Mouse (Mus musculus) frontal cortex, postnatal 25 days (tissue): ENCODE data around the gene Lgalsl.

Experiments
- DNase-seq, 2 experiments: peaks; one replicate each; pipeline ENCODE4 v3.0.0; 2022; ENCODE audit warnings: low spot score in 2 of 2

Gene Lgalsl

DNA sequence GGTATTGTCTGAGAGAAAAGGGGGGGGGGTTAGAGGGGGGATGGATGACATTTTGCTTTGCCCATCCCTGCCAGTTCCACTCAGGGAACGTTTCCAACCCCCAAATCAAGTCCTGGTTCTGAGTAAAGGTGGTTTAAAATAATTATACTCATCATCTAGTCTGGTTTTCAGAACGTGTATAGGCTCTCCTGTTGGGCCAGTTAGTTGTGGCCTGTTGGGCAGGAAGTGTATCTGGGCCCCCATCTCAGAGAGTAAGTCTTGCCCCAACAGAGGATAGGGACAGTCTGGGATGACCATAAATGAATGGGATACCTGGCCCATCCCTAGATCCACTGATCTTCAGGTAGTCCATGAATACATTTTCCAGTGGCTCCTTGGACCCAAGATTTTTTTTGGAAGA lies 48.2 kb downstream of the Lgalsl start:
- DNase-seq = no peak

GRCm38 (mm10) chr11:20780312-20780711 lies 50.5 kb downstream of the Lgalsl start:
- DNase-seq = no peak

DNA sequence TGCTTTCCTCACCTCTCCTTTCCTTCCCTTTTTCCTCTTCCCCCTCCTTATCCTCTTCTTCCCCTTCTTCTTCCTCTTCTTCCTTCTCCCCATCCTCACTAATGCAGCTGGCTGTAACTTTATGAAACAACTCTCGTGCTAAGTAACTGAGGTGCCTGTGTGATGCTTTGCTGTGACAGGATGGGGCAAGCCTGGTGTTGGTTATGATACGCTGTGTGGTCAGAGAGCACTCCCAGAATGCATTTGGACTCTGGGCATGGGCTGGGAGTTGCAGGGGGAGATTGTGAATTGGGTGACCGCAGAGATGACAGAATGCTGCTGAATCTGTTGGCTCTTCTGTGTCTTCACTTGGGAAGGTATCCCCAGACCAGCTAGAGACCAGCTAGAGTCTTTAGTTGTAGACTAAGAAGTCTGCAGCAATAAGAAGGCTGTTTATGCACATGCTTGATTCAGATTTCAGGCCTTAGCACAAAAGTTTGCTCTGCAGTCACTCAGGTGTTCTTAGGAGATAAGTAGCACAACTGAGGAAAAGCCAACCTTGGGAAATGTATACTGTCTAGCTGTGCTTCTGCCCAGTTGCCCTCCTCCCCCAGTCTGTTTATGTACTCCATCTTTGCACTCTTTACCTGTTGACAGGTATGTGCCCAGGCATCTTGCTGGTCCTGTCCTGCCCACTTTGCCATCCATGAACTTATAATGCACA lies 51.8 kb downstream of the Lgalsl start:
- no peak for DNase-seq

DNA sequence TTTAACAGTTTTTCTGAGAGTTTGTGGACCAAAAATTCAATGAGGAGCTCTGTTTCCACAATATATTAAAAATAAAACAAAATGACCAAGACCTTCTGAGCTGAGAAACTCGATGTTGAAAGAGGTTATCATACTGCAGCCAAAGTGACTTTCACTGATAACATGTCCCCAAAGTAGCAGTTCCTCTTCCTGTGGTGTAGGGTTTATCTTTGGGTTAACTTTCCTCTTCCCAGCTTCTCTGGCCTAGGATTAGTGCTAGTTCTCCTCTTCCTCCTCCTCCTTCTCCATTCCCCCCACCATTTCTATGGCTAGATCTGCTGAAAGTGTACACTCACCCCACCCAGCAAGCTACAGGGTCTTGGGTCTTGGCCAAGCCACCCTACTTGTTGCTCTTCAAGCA lies 52.6 kb downstream of the Lgalsl start:
- DNase-seq = no peak

- no peak for DNase-seq
Observed at GRCm38 (mm10) chr11:20776668-20777067, 54.2 kb downstream of the Lgalsl start.
